Mouse (Mus musculus) bone marrow macrophage, adult 2 months (primary cell): ENCODE measurements around the gene Abt1.

ENCODE experiments used
- CTCF ChIP-seq: IDR thresholded peaks from 2 replicates; pipeline ENCODE4 v1.5.1; 2012; ENCODE audit warnings: low read depth, mild to moderate bottlenecking, low read length, moderate library complexity
- POLR2A ChIP-seq: IDR thresholded peaks from 2 replicates; pipeline ENCODE4 v1.6.1; 2012; ENCODE audit warnings: mild to moderate bottlenecking, low read depth, low read length, borderline replicate concordance

DNA sequence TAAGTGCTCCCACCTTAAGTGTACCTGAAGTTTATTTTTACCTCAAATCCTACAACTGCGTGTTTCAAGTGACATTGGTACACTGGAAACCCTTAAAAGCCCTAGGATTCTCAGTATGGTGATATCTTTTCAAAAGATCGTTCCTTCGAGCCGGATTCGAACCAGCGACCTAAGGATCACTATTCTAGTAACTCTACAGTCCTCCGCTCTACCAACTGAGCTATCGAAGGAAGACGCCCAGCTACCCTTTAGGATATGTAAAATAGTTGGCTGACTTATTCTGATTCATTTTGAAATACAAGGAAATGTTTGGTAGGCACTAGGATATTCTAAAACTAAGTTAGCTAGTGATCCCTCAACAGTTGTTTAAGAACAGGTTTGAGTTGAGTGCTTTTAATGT, 1.8 kb upstream of the Abt1 start:
- TF ChIP-seq CTCF, result no peak
- TF ChIP-seq POLR2A, result no peak
